Mouse (Mus musculus) left cerebral cortex, adult 18-20 months (tissue): ENCODE data around the gene 4930404N11Rik. TPM values are rescaled to one million over a fixed set of nuclear protein-coding genes. Genes with fewer than 3 reads are reported as not detected.

Source experiments
- DNase-seq, 2 experiments: peaks; one replicate each; pipeline ENCODE4 v3.0.0; 2021 to 2022; ENCODE audit warnings: low spot score in 2 of 2, mixed read lengths in 1 of 2
- total RNA-seq, 2 experiments: library from RNA; stranded (reverse); gene quantifications; 2 replicates each; pipeline ENCODE4 v1.2.3; 2021

The 4930404N11Rik gene
- total RNA-seq, 2 experiments from 2014 or later = 1.2 to 1.3 TPM

GRCm38 (mm10) chr10:81383802-81384604 is 18.4 kb upstream of the 4930404N11Rik start, which contains the start of the genes Dohh and Gm48551:
Dohh (plus strand) TSS chr10:81384428.
Gm48551 (plus strand) TSS chr10:81384466.
- DNase-seq = peak; percentile 98 to 99

GRCm38 (mm10) chr10:81382039-81382438 is 16.4 kb upstream of the 4930404N11Rik start:
- DNase-seq = no peak

- DNase-seq = no peak
Observed at GRCm38 (mm10) chr10:81379809-81380378, 14.3 kb upstream of the 4930404N11Rik start.

GRCm38 (mm10) chr10:81379183-81379553 is 13.6 kb upstream of the 4930404N11Rik start:
- DNase-seq = no peak

- DNase-seq = peak; percentile 100
Observed at GRCm38 (mm10) chr10:81378553-81379182, 13.1 kb upstream of the 4930404N11Rik start.

GRCm38 (mm10) chr10:81377793-81378552 is 12.4 kb upstream of the 4930404N11Rik start, which contains the start of gene Fzr1:
Fzr1 (minus strand) TSS chr10:81378516.
- DNase-seq = no peak

- no peak for DNase-seq
Observed at GRCm38 (mm10) chr10:81377362-81377664, 11.7 kb upstream of the 4930404N11Rik start.

- no peak for DNase-seq
Observed at GRCm38 (mm10) chr10:81376561-81377361, 11.1 kb upstream of the 4930404N11Rik start.

GRCm38 (mm10) chr10:81375322-81375721 is 9.7 kb upstream of the 4930404N11Rik start:
- no peak for DNase-seq

- DNase-seq = no peak
Observed at GRCm38 (mm10) chr10:81367207-81367495, 1.5 kb upstream of the 4930404N11Rik start.

- no peak for DNase-seq
Observed at GRCm38 (mm10) chr10:81366477-81367206, 1.0 kb upstream of the 4930404N11Rik start.

GRCm38 (mm10) chr10:81365073-81365472 is 543 bp downstream of the 4930404N11Rik start:
- peak in 1 of 2 experiments; percentile 56 for DNase-seq

- no peak for DNase-seq
Observed at GRCm38 (mm10) chr10:81364666-81365065, 950 bp downstream of the 4930404N11Rik start.

- no peak for DNase-seq
Observed at GRCm38 (mm10) chr10:81363436-81364346, 1.9 kb downstream of the 4930404N11Rik start.

GRCm38 (mm10) chr10:81362336-81362949 is 3.2 kb downstream of the 4930404N11Rik start:
- DNase-seq = no peak

GRCm38 (mm10) chr10:81360721-81361120 is 4.9 kb downstream of the 4930404N11Rik start:
- no peak for DNase-seq

- no peak for DNase-seq
Observed at GRCm38 (mm10) chr10:81358841-81359240, 6.8 kb downstream of the 4930404N11Rik start.

GRCm38 (mm10) chr10:81358209-81358608 is 7.4 kb downstream of the 4930404N11Rik start:
- no peak for DNase-seq
